Mouse (Mus musculus) testis, postnatal 14 days (tissue): ENCODE results near the gene Srsf4.

Source experiments
- DNase-seq: peaks from one replicate; pipeline ENCODE4 v3.0.0; 2021; ENCODE audit warnings: low spot score

Gene Srsf4

GRCm38 (mm10) chr4:131873293-131874168, at the start of gene Srsf4:
Gene Srsf4 (plus strand): TSS chr4:131873617.
- peak; percentile 95 for DNase-seq

DNA sequence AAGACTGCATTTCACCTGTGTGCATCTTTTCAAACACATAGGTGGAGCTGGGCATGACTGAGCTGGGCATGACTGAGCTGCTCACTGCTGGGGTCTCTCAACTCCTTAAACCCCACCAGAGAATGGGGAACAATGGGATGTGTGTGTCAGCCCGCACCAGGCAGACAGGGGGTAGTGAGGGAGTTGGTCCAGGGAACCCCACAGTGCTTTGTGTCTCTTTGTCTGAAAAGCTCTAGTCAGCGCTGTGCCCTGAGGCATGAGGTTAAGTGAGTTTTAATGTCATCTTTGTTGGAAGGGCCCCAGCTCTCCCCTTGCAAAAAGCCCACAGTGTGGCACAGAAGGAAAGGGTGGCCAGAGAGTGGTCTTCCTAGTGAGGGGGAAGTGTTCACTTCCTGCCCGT, 48.5 kb upstream of the Srsf4 start:
- no peak for DNase-seq

DNA sequence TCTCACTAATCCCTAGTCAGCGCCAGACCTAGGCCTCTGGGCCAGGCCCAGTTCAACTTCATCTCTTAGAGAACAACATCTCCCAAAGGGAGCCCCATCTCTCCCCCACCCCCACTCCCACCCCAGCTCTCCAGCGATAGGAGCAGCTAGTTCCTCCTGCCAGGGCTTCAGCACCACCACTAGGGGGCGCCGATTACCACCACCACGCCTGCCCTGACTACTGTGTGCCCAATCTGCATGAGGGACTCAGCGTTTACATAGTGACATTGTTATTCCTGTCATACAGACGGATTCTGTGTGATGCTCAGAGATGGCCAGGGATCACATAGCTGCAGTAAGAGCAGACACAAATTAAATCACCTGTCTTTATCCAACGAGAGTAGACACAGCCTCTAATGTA, 47.6 kb upstream of the Srsf4 start:
- DNase-seq, result no peak

DNA sequence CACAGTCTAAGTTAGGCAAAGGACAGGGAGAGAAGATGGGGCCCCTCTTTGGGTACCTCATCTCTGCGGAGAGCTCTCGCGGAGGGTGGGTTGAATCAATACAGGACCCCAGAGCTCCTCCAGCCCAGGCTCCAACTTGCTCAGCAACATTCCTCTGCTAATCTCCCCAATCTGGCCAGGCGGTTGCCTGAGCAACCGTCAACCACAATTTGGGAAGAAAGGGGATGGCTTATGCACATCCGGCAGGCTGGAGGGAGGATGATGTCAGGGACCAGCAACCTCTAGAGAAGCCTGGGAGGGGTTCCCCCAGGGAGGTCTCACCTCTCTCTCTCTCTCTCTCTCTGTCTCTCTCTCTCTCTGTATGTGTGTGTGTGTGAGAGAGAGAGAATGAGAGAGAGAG, 46.5 kb upstream of the Srsf4 start:
- DNase-seq, result no peak

GRCm38 (mm10) chr4:131829123-131829522, 44.3 kb upstream of the Srsf4 start:
- no peak for DNase-seq

- DNase-seq, result no peak
Measured at GRCm38 (mm10) chr4:131831546-131832045, 41.8 kb upstream of the Srsf4 start.

- DNase-seq, result no peak
Measured at GRCm38 (mm10) chr4:131832759-131833407, 40.5 kb upstream of the Srsf4 start.

- no peak for DNase-seq
Measured at GRCm38 (mm10) chr4:131833971-131834609, 39.3 kb upstream of the Srsf4 start.

DNA sequence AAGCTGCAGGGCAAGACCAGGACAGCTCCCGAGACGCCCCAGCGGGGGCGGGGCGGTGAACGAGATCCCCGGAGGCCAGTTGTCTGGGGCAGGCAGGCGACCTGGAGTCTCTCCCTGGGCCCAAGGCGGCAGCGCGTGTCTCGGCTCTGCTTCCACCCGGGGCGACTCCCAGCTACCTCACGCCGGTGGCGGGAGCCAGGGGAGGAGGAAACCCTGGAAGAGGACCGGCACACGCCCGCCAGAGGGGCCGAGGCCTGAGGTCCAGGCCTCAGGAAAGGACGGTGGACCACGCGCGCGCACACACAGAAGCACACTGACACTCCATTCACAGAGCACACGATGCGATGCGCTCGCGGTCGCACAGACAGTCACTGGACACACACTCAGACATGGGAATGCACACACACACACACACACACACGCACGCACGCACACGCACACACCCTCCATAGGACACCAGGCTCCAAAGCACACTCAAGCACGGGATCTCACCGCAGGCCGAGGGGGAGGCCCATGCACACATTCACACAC, 37.0 kb upstream of the Srsf4 start:
- DNase-seq, result no peak

DNA sequence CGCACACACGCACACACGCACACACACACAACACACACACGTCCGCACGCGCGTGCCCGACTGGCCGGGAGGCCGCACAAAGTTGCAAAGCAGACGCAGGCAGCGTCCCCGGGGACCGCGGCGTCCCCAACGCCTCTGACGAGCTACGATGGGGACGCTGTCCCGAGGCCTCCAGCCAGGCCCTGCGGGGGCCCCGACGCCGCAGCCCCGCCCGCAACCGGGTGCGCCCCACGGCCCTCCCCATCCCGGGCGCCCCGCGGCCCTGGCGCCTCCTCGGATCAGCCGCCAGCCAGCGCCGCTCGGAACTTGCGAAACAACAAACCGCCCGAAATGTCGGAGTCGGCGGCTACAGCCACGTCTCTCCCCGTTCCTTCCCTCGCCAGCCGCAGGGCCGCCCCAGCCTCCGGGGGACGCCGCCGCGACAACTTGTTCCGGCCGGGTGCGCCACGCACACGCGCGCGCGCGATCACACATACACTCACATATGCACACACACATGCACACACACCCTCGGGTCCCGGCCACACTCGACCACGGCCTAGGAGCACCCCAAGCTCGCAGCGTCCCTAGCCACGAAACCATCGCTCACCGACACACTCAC, 36.4 kb upstream of the Srsf4 start:
- DNase-seq, result no peak

DNA sequence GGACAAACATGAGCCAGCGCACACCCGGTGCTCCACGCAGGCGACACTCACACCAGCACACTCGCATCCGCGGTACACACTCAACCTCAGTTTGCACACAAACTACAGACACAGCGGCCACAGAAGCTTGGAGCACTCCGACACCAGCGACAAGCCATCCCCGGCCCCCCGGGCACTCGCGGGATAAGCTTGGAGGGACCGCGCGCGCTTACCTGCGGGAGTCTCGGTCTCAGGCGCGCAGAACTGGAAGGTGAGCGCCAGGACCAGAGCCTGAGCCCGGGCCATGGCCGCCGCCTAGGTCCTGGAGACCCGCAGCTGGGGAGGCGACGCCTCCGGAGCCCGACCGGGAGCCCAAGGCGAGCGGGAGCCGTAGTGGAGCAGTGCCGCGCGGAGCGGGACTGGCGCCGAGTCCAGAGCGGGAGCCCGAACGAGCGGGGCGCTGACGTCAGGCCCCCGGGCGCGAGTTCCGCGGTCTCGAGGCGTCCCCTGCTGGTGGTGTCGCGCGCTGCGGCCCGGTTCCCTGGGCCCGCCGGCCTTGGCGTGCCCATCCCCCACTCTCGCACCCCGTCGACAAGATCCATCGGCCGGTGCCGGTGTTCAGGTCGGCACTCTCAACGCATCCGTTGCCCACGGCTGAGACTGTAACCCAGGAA, 35.4 kb upstream of the Srsf4 start, which contains the start of gene Ptpru:
Ptpru (minus strand) TSS at position 417 of the 653 bp plus-strand sequence.
- peak; percentile 74 for DNase-seq

DNA sequence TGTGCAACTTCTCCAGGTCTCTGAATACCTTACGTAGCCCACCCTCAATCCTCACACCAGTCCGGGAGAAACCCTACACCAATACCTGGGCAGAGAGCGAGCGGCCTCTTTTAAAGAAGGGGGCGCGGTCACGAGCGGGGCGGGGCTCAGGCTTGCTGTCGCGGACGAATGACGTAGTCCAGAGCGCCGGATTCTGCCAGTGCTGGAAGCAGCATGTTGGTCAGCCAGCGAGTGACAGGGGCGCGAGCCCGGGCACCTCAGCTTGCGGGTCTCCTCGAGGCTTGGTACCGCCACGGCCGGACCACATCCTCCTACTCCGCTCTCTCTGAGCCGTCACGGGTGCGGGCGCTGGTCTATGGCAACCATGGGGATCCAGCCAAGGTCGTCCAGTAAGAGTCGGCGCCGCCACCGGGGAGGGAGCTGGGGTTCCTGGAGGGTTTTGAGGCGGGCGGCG, 30.1 kb upstream of the Srsf4 start, which contains the start of gene Mecr:
Mecr (plus strand) TSS at position 181 of the 454 bp plus-strand sequence.
- peak; percentile 94 for DNase-seq

DNA sequence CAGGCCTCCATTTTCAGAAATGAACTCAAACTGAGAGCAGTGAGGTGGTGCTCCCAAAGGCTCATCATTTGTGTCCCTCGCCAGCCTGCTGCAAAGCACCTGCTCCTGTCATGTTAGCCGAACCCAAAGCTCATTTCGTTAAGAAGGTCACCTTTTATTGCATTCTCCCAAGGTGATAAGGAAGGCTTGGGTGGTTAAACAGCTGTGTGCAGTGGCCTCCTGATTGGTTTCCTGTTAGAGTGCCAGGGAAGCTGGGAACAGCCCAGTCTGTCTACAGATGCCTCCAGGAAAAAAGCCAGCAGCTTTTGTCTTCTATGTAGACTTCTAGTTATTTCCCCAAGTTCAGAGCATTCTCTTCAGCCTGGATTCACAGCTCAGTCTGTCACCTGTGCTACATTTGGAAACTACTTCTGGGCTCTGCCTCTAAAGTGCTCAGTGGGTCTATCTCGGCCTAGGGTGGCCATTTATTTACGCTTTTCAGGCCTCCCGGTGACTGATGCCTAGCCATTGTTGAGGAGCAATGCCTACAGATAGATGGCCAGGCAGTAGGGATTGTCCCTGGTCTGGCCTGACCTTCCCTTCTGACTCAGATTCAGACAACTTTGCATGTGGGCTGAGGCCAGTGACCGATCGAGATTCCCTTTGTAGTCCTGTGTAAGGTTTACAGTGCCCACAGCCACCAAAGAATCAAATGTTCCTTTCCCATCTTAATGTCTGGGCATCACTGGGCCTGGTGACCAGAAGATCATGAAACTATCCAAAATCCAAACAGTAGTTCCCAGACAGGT, 27.2 kb upstream of the Srsf4 start:
- DNase-seq, result no peak

DNA sequence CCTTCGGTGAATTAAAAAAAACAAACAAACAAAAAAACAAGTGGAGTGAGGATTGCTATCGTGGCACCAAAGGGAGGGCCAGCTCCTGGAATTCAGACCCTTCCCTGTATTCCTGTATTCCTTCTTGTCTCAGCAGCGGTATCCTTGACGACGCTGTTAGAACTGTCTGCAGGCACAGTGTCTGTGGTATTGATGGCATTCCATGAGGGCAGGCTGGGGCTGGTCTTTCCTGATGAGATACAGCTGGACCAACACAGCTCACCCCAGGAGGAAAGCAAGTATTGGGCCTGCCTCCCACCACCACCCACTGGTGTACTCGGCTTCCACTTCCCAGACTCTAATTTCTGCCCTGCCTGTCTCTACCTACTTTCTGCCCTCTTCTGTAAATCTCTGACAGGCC, 25.3 kb upstream of the Srsf4 start:
- DNase-seq, result no peak

GRCm38 (mm10) chr4:131849986-131850638, 23.3 kb upstream of the Srsf4 start:
- DNase-seq, result no peak

DNA sequence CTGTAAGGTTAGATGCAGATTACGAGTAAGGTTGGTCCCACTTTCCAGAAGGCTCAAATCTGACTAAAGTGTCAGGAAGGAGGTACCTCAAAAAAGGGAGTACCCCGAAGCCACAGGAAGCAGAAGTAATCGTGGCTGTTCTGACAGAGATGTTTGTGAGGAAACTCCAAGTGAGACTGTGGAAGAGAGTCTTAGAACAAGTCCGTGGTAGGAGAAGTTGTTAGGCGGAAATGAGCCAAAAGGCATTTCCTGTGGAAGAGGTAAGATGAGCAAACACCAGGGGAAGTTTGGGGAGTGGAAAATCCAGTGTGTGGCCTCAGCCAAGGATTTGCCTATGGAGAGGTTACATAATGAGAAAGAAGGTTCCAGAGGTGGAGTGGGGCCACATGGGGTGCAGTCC, 18.5 kb upstream of the Srsf4 start:
- no peak for DNase-seq

DNA sequence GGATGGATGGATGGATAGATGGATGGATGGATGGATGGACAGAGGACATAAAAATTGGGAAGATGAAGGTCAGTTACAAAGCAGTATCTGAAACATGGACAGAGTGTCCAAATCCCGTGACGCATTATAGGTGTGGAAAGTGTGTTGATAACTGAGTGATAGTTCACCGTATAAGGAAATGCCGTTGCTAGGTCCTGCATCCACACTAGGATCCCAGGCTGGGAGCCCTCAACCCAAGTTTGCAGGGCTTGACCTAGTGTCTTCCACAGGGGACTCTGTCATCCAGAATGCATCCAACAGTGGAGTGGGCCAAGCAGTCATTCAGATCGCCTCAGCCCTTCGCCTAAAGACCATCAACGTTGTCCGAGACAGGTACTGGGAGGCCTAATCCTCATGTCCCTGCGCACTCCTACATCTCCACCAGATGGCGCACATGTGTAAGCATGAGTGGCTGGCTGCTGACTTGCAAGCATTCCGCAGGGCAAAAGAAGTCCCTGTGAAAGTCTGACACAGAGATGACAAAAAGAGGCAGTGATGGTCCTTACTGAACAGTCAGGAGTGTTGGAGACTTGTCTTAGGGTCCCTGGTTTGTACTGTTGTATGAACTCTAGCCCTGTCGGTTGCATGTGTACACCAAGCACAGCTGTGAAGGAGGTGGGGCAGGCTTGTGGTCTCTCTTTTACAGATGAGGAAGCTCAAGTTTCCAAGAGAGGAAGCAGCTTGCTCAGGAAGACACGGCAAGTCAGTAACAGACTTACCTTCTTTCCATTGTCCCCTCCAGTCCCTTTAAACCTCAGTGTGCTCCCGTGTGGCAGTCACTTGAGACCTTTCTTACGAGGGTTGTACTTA, 12.7 kb upstream of the Srsf4 start:
- DNase-seq, result peak; percentile 44

- no peak for DNase-seq
Measured at GRCm38 (mm10) chr4:131861341-131861739, 12.1 kb upstream of the Srsf4 start.
